Mouse (Mus musculus) liver, embryonic 16.5 days (tissue): ENCODE measurements at regions not wholly inside any gene's neighbourhood (a gene's known extent, or its start where the extent isn't known, plus 50 kb on each side); places are given as distances from the start of the nearest gene placed in this dataset.

Experiments
- ATAC-seq: fragments of 200-750 bp; cut with Nextera tagmentation; 2 replicates; pipeline ENCODE4 v1.8.0; 2017; ENCODE audit warnings: low read depth, mild to moderate bottlenecking, moderate number of reproducible peaks, moderate library complexity
- H3K27ac ChIP-seq: fragments of 300-500 bp; sonication (generic); 2 replicates; pipeline ENCODE4 v1.5.1; 2014; ENCODE audit warnings: mild to moderate bottlenecking, low read length
- H3K27me3 ChIP-seq: fragments of 300-500 bp; sonication (generic); 2 replicates; pipeline ENCODE4 v1.6.1; 2014; ENCODE audit warnings: low read depth, low read length, mixed read lengths; ENCODE audit not compliant: control insufficient read depth, insufficient read depth
- H3K36me3 ChIP-seq: fragments of 300-500 bp; sonication (generic); 2 replicates; pipeline ENCODE4 v1.6.1; 2014; ENCODE audit warnings: mild to moderate bottlenecking; ENCODE audit not compliant: control insufficient read depth, insufficient read depth
- H3K4me1 ChIP-seq: fragments of 300-500 bp; sonication (generic); 2 replicates; pipeline ENCODE4 v1.6.1; 2014; ENCODE audit warnings: low read depth, low read length, mixed read lengths; ENCODE audit not compliant: control insufficient read depth
- H3K4me2 ChIP-seq: fragments of 300-500 bp; sonication (generic); 2 replicates; pipeline ENCODE4 v1.6.1; 2014; ENCODE audit warnings: low read depth, low read length, mixed read lengths
- H3K4me3 ChIP-seq: fragments of 300-500 bp; sonication (generic); 2 replicates; pipeline ENCODE4 v1.5.1; 2014; ENCODE audit warnings: low read depth, mild to moderate bottlenecking, low read length
- H3K9ac ChIP-seq: fragments of 300-500 bp; sonication (generic); 2 replicates; pipeline ENCODE4 v1.6.1; 2014; ENCODE audit warnings: low read depth, low read length
- H3K9me3 ChIP-seq: fragments of 300-500 bp; sonication (generic); replicated peaks from 2 replicates; pipeline ENCODE4 v1.6.1; 2016; ENCODE audit warnings: low read length; ENCODE audit not compliant: control insufficient read depth
- WGBS: fragments of 180-500 bp; shearing (Covaris S2); extraction: QIAGEN DNeasy Blood & Tissue Kit; methylation state at CpG from one replicate; pipeline ENCODE4 v1.1.7; 2014; ENCODE audit not compliant: insufficient replicate concordance; 5-methylcytosine and 5-hydroxymethylcytosine counted together

DNA sequence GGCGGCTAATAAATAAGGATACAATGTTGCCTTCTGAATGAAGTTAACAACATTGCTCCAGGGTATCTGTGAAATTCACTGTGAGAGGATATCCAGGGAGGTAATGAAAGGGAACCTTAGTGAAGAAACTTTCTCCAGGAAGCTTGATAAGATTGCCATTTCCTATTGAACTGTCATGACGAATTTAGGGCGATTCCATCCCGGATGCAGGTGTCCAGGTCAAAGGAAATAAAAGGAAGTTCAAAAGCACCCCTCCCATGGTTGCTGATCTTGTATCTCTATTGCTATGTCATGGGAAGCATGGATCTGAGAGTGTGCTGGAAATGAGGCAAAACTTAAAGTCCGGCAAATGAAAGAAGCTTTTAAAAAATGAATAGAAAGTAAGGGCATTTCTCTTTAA lies 180.7 kb upstream of the Sema3a start:
- no peak overlapping the region for H3K27ac ChIP-seq
- H3K9ac ChIP-seq, result no peak overlapping the region
- H3K36me3 ChIP-seq, result no peaks in the 10 kb centered on the region
- ATAC-seq, result no peak
- H3K4me1 ChIP-seq, result no peaks in the 10 kb centered on the region
- no peaks in the 10 kb centered on the region for H3K27me3 ChIP-seq
- no peak overlapping the region for H3K4me3 ChIP-seq
- WGBS, result 32% methylated on average over 5 of the region's 5 CpGs
- no peak overlapping the region for H3K4me2 ChIP-seq
- no peaks in the 10 kb centered on the region for H3K9me3 ChIP-seq

DNA sequence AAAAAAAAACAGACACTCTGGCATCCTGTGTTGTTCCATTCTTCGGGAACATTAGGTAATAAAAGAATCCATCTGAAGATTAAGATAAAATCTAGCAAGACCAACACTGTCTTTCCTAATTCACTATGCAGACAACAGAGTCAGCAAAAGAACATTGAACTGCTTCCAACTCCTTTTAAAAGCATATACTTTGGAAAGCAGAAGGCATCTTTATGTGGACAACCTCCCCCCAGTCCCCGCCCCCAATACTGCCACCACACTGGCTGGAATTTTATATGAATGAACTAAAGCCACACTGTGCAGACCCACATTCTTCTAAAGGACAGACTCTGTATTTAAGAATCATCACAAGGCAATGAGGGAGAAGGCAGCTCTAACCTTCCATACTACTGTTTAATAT lies 176.7 kb upstream of the Sema3a start:
- Histone ChIP-seq H3K27me3 (no peaks in the 10 kb centered on the region), H3K4me2 (no peak overlapping the region), H3K27ac (no peak overlapping the region), H3K36me3 (no peaks in the 10 kb centered on the region), H3K9me3 (no peaks in the 10 kb centered on the region), H3K4me3 (no peak overlapping the region), H3K4me1 (no peaks in the 10 kb centered on the region), H3K9ac (no peak overlapping the region)
- no peak for ATAC-seq
- 46% methylated on average over 2 of the region's 2 CpGs for WGBS

DNA sequence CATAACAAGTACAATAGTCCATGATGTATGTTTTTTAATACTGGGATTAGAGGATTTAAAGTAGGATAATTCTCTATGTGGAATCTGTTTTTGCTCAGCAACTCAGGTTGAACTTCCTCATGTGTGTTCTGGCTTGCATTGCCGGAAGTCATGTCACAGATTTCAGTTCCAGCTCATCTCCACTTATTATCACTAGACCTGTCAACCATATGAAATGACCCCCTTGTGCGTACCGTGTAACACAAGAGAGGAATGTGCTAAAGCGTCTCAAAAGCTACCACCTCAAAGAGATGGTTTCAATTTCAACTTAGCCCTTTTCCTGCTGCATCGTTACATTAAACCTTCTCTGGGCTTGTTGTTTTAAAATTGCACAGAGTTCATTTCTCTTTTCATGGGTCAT lies 154.2 kb upstream of the Sema3a start:
- ATAC-seq, result no peak
- Histone ChIP-seq H3K9ac (no peak overlapping the region), H3K4me2 (no peak overlapping the region), H3K36me3 (no peaks in the 10 kb centered on the region), H3K27me3 (no peaks in the 10 kb centered on the region), H3K27ac (no peak overlapping the region), H3K4me3 (no peak overlapping the region), H3K4me1 (no peaks in the 10 kb centered on the region), H3K9me3 (no peaks in the 10 kb centered on the region)
- WGBS, result 59% methylated on average over 5 of the region's 5 CpGs

DNA sequence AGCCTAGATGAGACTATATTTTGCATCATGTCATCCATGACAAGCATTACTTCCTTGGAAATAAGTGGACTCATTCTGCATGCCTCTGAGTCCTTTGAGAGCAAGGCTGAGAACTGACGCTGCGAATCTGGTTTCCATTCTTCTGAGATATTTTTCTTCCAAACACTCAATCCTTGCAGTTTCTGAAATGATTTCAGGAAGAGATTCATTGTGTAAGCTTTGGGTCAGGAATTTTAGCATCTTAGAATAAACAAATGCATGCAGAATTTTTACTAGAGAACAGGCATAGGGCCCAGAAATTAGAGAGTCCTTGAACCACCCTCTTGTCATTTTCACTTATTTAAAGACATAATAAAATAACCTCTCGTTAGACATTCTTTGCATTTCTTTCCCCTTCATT lies 151.5 kb upstream of the Sema3a start:
- Histone ChIP-seq H3K27ac (no peak overlapping the region), H3K9ac (no peak overlapping the region), H3K4me1 (no peaks in the 10 kb centered on the region), H3K27me3 (no peaks in the 10 kb centered on the region), H3K4me2 (no peak overlapping the region), H3K9me3 (no peaks in the 10 kb centered on the region), H3K36me3 (no peaks in the 10 kb centered on the region), H3K4me3 (no peak overlapping the region)
- ATAC-seq, result no peak
- WGBS, result 62% methylated on average over 3 of the region's 3 CpGs

DNA sequence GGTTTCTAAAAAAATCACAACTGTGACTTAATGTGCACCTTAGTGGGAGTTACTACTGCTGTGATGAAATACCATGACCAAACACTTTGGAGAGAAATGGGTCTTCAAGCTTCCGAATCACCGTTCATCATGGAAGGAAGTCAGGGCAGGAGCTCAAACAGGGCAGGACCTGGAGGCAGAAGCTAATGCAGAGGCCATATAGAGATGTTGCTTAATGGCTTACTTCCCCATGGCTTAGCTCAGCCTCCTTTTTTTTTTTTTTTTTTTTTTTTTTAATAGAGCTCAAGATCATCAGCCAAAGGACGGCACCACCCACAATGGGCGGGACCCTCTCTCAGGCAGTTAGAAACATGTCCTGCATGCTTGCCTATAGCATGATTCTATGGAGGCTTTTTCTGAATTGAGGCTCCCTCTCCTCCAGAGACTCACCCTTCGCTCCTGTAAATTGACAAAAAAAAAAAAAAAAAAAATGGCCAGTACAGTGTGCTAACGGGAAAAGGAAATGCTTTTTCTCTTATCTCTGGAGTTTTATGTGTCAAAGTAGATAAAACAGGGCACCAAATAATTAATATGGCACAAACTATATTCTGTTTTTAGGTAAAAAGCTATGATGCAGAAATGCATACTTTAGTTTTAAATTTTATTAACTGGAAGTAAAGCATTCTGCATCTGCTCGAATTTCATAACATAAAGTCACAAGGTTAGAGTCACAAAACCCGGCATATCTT lies 149.0 kb upstream of the Sema3a start:
- no peak overlapping the region for H3K4me3 ChIP-seq
- H3K27me3 ChIP-seq, result no peaks in the 10 kb centered on the region
- H3K9me3 ChIP-seq, result no peaks in the 10 kb centered on the region
- WGBS, result 46% methylated on average over 8 of the region's 8 CpGs
- H3K27ac ChIP-seq, result no peak overlapping the region
- H3K9ac ChIP-seq, result no peak overlapping the region
- H3K4me2 ChIP-seq, result no peak overlapping the region
- H3K4me1 ChIP-seq, result no peaks in the 10 kb centered on the region
- ATAC-seq, result no peak
- no peaks in the 10 kb centered on the region for H3K36me3 ChIP-seq

DNA sequence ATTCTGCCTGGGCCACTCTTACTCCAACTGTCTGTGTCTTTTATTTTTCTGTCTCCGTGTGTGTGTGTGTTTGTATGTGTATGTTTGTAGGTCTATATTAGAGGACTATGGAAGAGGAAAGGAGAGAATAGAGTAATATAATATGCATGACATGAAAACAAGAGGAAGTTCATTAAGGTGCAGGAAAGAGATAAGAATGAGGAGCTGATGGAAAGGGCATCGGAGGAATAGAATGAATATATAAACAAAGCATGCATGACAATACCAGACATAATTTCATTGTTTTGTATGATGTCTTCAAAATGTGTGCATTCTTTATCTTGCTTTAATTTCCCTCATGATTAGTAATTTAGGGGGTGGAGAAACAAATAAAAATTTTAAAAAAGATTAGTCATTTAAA lies 147.3 kb upstream of the Sema3a start:
- Histone ChIP-seq H3K4me1 (no peaks in the 10 kb centered on the region), H3K4me2 (no peak overlapping the region), H3K27me3 (no peaks in the 10 kb centered on the region), H3K9ac (no peak overlapping the region), H3K27ac (no peak overlapping the region), H3K9me3 (no peaks in the 10 kb centered on the region), H3K4me3 (no peak overlapping the region), H3K36me3 (no peaks in the 10 kb centered on the region)
- 24% methylated on average over 2 of the region's 2 CpGs for WGBS
- no peak for ATAC-seq

DNA sequence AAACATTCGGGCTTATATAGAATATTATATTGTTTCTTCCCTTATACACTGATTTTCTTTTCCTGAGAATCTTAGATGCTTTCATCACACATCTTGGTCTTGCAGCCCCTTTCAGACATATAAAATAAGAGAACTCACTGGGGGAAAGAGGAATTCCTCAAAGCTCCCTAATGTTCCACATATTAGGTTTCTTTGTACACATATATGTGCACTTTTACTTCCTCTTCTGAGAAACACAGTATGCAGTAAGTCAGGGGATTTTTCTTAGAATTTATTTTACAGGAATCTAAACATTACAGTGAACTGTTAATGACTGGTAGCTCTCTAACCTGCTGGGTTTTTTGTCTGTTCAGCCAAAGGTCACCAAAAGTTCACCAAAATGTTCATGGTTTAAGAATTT lies 131.4 kb upstream of the Sema3a start:
- no peak for ATAC-seq
- Histone ChIP-seq H3K4me1 (no peaks in the 10 kb centered on the region), H3K27me3 (no peaks in the 10 kb centered on the region), H3K27ac (no peak overlapping the region), H3K4me3 (no peak overlapping the region), H3K4me2 (no peak overlapping the region), H3K9ac (no peak overlapping the region), H3K36me3 (no peaks in the 10 kb centered on the region), H3K9me3 (no peaks in the 10 kb centered on the region)
- WGBS, result 54% methylated on average over 1 of the region's 1 CpGs

DNA sequence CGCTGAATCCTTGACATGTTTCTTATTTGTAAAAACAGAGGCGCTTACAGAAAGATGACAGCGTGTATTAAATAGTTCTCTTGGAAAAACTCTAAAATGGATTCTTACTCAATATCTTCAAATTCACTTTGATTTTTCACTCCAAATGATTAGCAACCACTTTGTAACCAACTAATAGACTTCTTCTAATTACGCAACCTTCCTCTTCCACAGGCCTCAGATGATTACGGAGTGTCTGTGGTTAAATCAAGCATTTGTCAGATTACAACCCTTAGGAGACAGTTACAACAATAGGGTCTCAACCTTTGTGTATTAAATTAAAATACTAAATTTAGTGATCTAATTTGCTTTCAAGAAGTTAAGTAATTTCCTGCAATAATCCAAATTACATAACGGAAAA lies 127.8 kb upstream of the Sema3a start:
- H3K27ac ChIP-seq, result no peak overlapping the region
- no peaks in the 10 kb centered on the region for H3K4me1 ChIP-seq
- no peak for ATAC-seq
- WGBS, result 65% methylated on average over 6 of the region's 6 CpGs
- no peak overlapping the region for H3K4me3 ChIP-seq
- H3K27me3 ChIP-seq, result no peaks in the 10 kb centered on the region
- no peak overlapping the region for H3K4me2 ChIP-seq
- no peak overlapping the region for H3K9ac ChIP-seq
- H3K9me3 ChIP-seq, result no peaks in the 10 kb centered on the region
- H3K36me3 ChIP-seq, result no peaks in the 10 kb centered on the region

DNA sequence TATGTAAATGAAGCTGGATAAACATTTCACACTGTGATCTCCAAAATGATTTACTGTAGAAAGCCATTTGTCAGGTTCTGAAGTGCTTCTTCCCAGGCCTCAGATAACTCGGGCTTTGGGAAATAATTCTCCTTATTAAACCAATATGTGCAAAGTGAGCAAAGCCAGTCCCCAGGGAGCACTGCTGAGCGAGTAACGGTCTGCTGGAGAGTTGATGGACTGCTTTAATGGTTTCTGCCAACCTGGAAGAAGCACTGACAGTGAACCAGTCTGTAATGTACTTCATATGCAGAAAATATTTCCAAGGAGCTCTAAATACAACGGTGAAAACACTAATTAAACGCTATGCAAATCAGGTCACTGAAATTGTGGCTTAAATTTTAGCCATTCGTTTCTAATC lies 118.1 kb upstream of the Sema3a start:
- Histone ChIP-seq H3K9me3 (no peaks in the 10 kb centered on the region), H3K36me3 (no peaks in the 10 kb centered on the region), H3K27ac (no peak overlapping the region), H3K4me3 (no peak overlapping the region), H3K4me1 (no peaks in the 10 kb centered on the region), H3K4me2 (no peak overlapping the region), H3K27me3 (no peaks in the 10 kb centered on the region), H3K9ac (no peak overlapping the region)
- WGBS, result 64% methylated on average over 6 of the region's 6 CpGs
- ATAC-seq, result no peak
